Mouse (Mus musculus) hindbrain, embryonic 11.5 days (tissue): ENCODE measurements around the gene Adarb2. TPM values are rescaled to one million over a fixed set of nuclear protein-coding genes. Genes with fewer than 3 reads are reported as not detected.

ENCODE experiments used
- ATAC-seq: fragments of 200-750 bp; cut with Nextera tagmentation; 2 replicates; pipeline ENCODE4 v1.8.0; 2017; ENCODE audit warnings: mild to moderate bottlenecking, moderate TSS enrichment, moderate library complexity; ENCODE audit not compliant: low FRiP score
- DNase-seq: peaks from one replicate; pipeline ENCODE4 v3.0.0-alpha.2; 2015; ENCODE audit warnings: low spot score
- H3K27ac ChIP-seq: fragments of 300-500 bp; sonication (generic); 2 replicates; pipeline ENCODE4 v1.5.1; 2014; ENCODE audit warnings: mild to moderate bottlenecking, low read depth, low read length
- H3K27me3 ChIP-seq: fragments of 300-500 bp; sonication (generic); 2 replicates; pipeline ENCODE4 v1.6.1; 2014; ENCODE audit warnings: mild to moderate bottlenecking, low read length, moderate library complexity, mixed read lengths; ENCODE audit not compliant: control insufficient read depth, insufficient read depth
- H3K36me3 ChIP-seq: fragments of 300-500 bp; sonication (generic); 2 replicates; pipeline ENCODE4 v1.6.1; 2014; ENCODE audit warnings: mild to moderate bottlenecking, low read length, moderate library complexity, mixed read lengths; ENCODE audit not compliant: control insufficient read depth, insufficient read depth
- H3K4me1 ChIP-seq: fragments of 300-500 bp; sonication (generic); replicated peaks from 2 replicates; pipeline ENCODE4 v1.6.1; 2014; ENCODE audit warnings: low read length, mixed read lengths; ENCODE audit not compliant: control insufficient read depth, insufficient read depth
- H3K4me2 ChIP-seq: fragments of 300-500 bp; sonication (generic); replicated peaks from 2 replicates; pipeline ENCODE4 v1.6.1; 2014; ENCODE audit warnings: mild to moderate bottlenecking, low read depth, low read length
- H3K4me3 ChIP-seq: fragments of 300-500 bp; sonication (generic); 2 replicates; pipeline ENCODE4 v1.5.1; 2014; ENCODE audit warnings: low read depth, low read length
- H3K9ac ChIP-seq: fragments of 300-500 bp; sonication (generic); 2 replicates; pipeline ENCODE4 v1.6.1; 2014; ENCODE audit warnings: low read depth, low read length
- H3K9me3 ChIP-seq: fragments of 300-500 bp; sonication (generic); 2 replicates; pipeline ENCODE4 v1.6.1; 2016; ENCODE audit warnings: low read length; ENCODE audit not compliant: control insufficient read depth
- WGBS: fragments of 180-500 bp; shearing (Covaris S2); extraction: QIAGEN DNeasy Blood & Tissue Kit; methylation state at CpG from one replicate; pipeline ENCODE4 v1.1.7; 2014; 5-methylcytosine and 5-hydroxymethylcytosine counted together
- polyA plus RNA-seq: library from polyadenylated mRNA; unstranded; fragments of >200 nt; fragmentation: Nextera tagmentation; extraction: Ambion mirVana; gene quantifications from 2 replicates; pipeline ENCODE4 v1.2.1, GENCODE M21; 2014

Gene Adarb2
- polyA plus RNA-seq, 1 experiment from 2014 or later: 19.3 TPM

DNA sequence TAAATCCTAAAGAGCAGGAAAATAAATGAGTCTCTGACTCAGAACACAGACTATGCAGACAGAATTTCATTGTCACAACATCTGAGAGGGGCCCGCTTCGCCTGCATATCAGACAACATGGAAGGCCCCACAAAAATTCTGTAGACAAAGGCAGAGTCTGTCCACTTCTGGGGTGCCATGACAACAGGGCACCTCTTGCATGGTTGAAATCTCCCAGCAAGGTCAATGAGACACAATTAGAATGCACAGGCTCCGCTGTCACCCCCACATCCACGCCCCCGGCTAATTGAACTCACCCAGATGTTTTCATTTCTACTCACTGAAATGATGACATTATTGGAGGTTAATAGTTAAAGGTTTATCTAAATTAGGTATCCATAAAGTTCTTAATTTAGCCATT is 296.9 kb downstream of the Adarb2 start:
- Histone ChIP-seq H3K4me1 (no peaks in the 10 kb centered on the region), H3K27ac (no peak overlapping the region), H3K9me3 (no peaks in the 10 kb centered on the region), H3K36me3 (no peaks in the 10 kb centered on the region), H3K4me3 (no peak overlapping the region), H3K27me3 (no peaks in the 10 kb centered on the region), H3K4me2 (no peak overlapping the region), H3K9ac (no peak overlapping the region)
- peak; percentile 19 for DNase-seq
- peak; percentile 77 for ATAC-seq
- 55% methylated on average over 5 of the region's 5 CpGs for WGBS

DNA sequence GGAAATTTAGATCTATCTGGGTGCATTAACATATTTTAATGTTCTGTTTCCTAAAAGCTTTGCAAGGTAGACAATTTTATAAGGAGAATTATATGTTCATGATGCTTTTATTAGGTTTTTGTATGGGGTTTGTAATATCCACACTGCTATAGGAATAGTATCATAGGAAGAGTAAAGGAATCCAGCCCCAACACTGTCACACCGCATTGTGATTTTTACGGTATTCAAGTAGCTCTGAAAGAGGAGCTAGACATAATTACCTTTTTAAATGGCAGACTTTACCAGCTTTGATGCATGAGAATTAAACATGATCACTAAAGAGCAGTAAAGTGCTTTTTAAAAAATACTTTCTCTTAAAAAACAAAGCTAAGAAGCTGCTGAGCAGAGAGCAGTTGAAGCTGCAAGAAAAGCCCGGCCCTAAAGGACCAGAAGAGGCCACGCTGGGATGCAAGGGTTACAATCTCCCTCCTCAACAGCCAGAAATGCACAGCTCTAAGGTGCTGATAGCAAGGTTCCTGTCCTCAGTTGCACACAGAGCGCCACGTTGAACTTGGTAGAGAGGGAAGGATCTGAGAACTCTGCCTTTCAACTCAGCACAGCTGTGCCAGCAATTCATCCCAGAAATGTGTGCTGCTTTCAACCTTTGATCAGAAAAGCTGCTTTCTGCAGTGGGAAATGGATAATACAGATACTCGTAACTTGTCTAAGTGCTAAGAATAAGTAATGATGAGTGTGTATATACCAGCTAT is 308.6 kb downstream of the Adarb2 start:
- DNase-seq (no peak), ATAC-seq (no peak)
- no peak overlapping the region for H3K4me3 ChIP-seq
- no peaks in the 10 kb centered on the region for H3K27me3 ChIP-seq
- H3K9ac ChIP-seq: no peak overlapping the region
- 79% methylated on average over 7 of the region's 7 CpGs for WGBS
- H3K4me2 ChIP-seq: no peak overlapping the region
- no peaks in the 10 kb centered on the region for H3K36me3 ChIP-seq
- H3K27ac ChIP-seq: no peak overlapping the region
- no peaks in the 10 kb centered on the region for H3K9me3 ChIP-seq
- H3K4me1 ChIP-seq: no peaks in the 10 kb centered on the region

DNA sequence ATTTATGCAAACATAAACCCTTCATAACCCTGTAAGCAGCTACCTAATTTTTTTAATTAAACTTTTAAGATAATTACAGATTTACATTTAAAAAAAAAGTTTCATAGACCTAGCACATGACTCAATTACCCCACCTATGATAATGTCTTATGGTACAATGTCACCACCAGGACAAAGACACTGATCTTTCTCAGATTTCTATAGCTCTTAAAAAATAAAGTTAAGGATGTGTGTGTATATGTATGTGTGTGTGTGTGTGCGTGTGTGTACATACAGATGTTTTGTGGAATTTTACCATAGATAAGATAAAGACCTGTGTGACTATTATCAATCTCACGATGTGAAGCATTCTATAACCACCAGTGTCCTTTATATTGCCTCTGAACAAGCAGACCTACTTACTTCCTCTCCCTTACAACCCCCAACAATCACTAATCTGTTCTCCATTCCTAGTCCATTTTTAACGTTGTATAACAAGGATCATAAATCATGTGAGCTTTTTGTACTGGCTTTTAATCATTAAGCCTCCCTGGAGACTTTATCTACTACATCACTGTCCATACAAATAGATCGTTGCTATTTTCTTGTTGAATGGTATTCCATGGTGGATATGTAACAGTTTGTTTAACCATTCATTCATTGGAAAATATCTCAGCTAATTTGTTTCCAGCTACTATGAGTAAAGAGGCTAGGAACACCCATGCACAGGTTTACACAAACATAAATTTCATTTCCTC is 313.5 kb downstream of the Adarb2 start:
- no peaks in the 10 kb centered on the region for H3K4me1 ChIP-seq
- no peak overlapping the region for H3K27ac ChIP-seq
- ATAC-seq (peak; percentile 65), DNase-seq (no peak)
- no peak overlapping the region for H3K9ac ChIP-seq
- H3K36me3 ChIP-seq: no peaks in the 10 kb centered on the region
- no peaks in the 10 kb centered on the region for H3K27me3 ChIP-seq
- H3K4me2 ChIP-seq: no peak overlapping the region
- no peaks in the 10 kb centered on the region for H3K9me3 ChIP-seq
- no peak overlapping the region for H3K4me3 ChIP-seq
- WGBS: 64% methylated on average over 4 of the region's 4 CpGs

DNA sequence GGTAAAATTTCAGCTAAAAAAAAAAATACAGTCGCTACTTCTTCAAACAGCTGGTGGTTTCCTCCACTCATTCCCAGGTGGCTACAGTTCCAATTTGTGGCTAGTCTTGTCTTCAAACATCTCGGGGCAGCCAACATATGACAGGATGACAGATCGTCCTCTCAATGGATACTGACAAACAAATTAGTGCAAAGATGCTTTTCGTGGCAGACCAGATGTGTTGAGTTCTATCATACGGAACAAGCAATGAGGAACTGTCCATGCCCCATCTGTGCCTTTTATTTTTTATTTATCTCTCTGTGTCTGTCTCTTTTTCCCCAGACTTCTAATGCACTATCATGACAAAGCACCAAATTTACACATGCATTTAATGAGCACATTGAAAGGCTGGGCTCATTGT is 316.5 kb downstream of the Adarb2 start:
- no peak overlapping the region for H3K9ac ChIP-seq
- H3K4me2 ChIP-seq: no peak overlapping the region
- H3K36me3 ChIP-seq: no peaks in the 10 kb centered on the region
- no peaks in the 10 kb centered on the region for H3K4me1 ChIP-seq
- no peaks in the 10 kb centered on the region for H3K27me3 ChIP-seq
- ATAC-seq (no peak), DNase-seq (peak; percentile 10)
- no peak overlapping the region for H3K4me3 ChIP-seq
- 72% methylated on average over 5 of the region's 5 CpGs for WGBS
- no peaks in the 10 kb centered on the region for H3K9me3 ChIP-seq
- H3K27ac ChIP-seq: no peak overlapping the region

DNA sequence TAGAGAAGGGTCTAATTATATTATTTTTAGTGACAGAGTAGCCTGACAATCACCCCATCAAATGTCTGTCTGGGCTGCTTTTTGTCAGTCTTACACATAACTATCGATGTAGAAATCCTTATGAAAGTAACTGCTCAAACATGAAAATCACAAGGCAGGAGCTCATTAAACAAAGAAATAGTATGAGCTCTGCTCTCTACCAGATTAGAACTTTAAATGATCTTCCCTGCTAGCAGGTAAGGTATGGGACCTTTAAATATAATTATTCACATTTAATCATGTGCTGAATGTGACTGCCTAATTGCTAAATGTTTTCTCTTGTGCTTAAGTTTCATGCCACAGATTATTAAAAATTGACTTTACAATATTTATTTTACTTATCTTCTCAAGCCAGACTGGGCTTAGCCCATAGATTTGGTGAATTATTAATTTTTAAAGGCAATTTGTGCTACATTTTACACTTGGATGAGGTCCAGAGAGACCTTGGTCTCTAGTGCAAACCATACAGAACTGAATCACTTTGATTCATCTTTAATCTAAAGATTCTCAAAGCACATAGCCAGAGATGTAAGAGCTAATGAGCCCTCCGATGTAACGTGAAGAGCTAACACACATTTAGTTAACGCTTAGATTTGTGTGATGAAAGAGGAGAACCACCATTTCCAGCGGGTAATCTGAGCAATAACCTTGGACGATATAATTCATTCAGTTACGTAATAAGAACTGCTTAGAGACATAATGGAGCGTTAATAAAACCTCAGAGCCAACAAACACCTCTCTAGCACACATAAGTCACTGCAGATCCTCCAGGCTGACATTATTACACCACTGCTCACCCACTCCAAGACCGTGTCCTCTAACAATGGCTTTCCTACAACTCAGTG is 323.3 kb downstream of the Adarb2 start:
- no peak for DNase-seq

DNA sequence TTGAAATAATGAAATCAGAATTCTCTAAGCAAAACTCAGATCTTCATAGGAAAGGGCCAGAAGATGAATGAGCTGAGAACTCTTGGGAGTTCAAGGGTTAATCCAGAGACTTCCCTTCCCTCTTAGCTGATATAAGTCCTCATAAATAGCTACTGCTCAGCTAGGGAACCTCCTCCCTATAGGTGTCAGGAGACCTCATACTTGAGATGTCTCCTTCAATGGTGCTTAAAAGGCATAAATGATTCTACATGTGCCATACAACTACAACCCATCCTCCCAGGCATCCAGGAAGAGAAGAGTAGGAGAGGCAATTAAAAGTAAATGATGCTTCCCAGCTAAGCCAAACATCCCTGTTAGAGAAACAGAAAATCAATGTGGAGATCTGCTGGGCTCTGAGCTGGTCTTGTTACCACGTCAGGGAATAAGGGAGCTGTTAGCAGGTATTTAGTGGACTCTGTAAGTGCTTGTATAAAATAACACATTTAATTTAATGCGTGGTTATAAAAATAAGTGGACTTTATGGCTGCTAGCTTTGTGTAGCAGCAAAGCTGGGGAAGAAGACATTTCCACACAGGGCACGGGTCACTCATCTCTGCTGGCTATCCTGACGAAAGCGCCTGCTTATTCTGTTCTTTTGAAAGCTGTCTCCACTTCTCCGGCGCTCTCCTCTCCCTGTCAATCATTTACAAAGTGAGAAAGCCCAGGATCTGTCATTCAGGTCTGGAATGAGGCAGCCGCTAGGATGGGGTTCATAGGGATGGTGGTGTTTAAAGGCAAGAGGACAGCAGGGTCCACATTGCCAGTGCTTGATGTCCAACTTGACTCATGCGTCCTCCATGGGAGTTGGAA is 331.8 kb downstream of the Adarb2 start:
- DNase-seq: no peak
- H3K4me2 ChIP-seq: no peak overlapping the region
- no peak overlapping the region for H3K9ac ChIP-seq
- no peaks in the 10 kb centered on the region for H3K9me3 ChIP-seq
- no peaks in the 10 kb centered on the region for H3K27me3 ChIP-seq
- no peak overlapping the region for H3K27ac ChIP-seq
- 83% methylated on average over 9 of the region's 9 CpGs for WGBS
- no peaks in the 10 kb centered on the region for H3K36me3 ChIP-seq
- H3K4me1 ChIP-seq: no peaks in the 10 kb centered on the region
- ATAC-seq: no peak
- no peak overlapping the region for H3K4me3 ChIP-seq

More for the DNA sequence above, 323.3 kb downstream of the Adarb2 start:
- H3K4me2 ChIP-seq: no peak overlapping the region
- no peaks in the 10 kb centered on the region for H3K4me1 ChIP-seq
- no peaks in the 10 kb centered on the region for H3K9me3 ChIP-seq
- no peak overlapping the region for H3K27ac ChIP-seq
- H3K36me3 ChIP-seq: no peaks in the 10 kb centered on the region
- no peak overlapping the region for H3K9ac ChIP-seq
- H3K4me3 ChIP-seq: no peak overlapping the region
- no peak for ATAC-seq
- WGBS: 90% methylated on average over 9 of the region's 9 CpGs
- no peaks in the 10 kb centered on the region for H3K27me3 ChIP-seq

DNA sequence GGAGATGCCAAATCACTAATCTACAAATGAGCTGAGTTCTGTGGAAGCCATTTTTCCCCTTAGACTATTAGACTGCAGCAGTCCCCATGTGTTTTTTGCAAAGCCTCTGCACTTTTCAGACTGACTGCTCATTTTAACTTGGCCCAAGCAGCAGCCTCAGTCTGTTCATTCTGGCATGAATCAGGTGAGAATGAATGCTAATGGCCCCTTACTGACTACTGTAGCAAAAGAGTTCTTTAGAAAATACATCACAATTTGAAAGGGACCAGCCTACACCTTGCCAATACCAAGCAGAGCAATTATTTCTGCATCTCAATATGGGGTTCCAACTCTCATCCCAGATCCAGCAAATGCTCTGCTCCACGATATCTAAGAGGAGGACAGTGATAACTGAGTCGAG is 335.8 kb downstream of the Adarb2 start:
- Histone ChIP-seq H3K4me1 (no peaks in the 10 kb centered on the region), H3K27ac (no peak overlapping the region), H3K9me3 (no peaks in the 10 kb centered on the region), H3K27me3 (no peaks in the 10 kb centered on the region), H3K9ac (no peak overlapping the region), H3K4me2 (no peak overlapping the region), H3K4me3 (no peak overlapping the region), H3K36me3 (no peaks in the 10 kb centered on the region)
- ATAC-seq (no peak), DNase-seq (no peak)
- 92% methylated on average over 2 of the region's 2 CpGs for WGBS

DNA sequence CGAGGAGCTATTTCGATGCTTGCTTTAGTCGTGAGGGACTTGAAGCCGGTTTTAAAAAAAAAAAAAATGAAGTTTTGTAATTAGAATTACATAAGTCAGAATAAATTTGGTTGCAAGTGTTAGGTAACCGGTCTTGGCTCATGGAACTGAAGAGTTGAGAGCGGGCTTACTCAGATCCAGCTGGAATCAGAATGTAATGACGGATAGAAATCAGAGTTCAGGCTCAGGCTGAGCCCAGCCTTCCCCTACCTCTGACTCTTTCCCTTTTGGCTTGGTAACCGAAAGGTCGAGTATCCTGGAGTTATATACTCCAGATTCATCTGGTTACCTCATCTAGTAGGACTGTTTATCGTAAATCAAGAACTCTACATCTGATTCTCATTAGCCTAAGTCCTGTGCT is 336.2 kb downstream of the Adarb2 start:
- no peak overlapping the region for H3K4me2 ChIP-seq
- no peak overlapping the region for H3K27ac ChIP-seq
- no peaks in the 10 kb centered on the region for H3K36me3 ChIP-seq
- no peaks in the 10 kb centered on the region for H3K4me1 ChIP-seq
- H3K4me3 ChIP-seq: no peak overlapping the region
- ATAC-seq (no peak), DNase-seq (no peak)
- H3K27me3 ChIP-seq: no peaks in the 10 kb centered on the region
- no peaks in the 10 kb centered on the region for H3K9me3 ChIP-seq
- no peak overlapping the region for H3K9ac ChIP-seq
- WGBS: 87% methylated on average over 10 of the region's 10 CpGs
